In the genomic region with DNA sequence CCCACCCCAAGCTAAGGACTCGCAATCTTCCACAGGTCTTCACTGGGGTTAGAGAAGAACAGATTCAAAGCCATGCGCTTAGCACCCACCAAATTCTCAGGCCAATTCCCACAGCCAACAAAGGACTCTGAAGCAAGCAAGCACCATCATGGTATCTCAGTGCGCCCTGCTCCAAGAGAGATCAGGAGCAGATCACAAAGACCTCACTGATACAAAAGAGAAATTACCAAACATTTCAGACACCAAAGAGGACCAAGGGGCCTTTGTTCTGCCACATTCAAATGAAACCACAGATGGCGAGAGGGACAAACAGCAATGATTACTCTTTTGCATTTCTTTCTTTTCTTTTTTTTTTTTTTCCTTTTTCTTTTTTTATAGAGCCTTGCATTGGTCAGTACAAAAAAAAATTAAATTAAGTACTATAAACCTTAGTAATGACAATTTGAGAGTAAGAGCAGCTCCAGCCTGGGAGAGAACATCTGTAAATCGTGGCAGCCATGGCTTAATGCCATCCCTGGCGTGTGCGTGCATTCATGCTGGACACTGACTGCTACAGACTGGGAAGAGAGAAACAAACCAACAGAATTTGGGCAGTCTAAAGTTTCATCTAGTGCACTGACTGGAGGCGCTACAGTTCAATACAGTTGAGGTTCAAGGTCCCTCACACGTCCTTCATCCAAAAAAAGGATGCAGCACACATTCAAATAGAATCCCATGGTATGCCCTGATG, we compare ENCODE assay signal across 23 mouse cellular contexts.
A peak's percentile ranks its signal among the peaks of the same experiment; 100 is the strongest.
DNase-seq lines count a peak whose midpoint lies in the region; TF ChIP-seq lines count a peak whose summit lies in the region.
"Had no signal": no experiment of that assay in that cellular context is flagged by ENCODE, and none has a peak within 500 bp of the region (broad histone marks: within the 10 kb centered on the region; RNA-seq: fewer than 3 reads in every experiment).

No protein-coding gene starts in this region.

- peaks cover 9% of the 10 kb centered on the region; the same call in 1 of the 2 replicates for H3K4me1 ChIP-seq in cerebellum, adult 2 months (ENCODE audit: control insufficient read depth, insufficient read depth, low read length)
- H3K4me1 ChIP-seq: embryonic facial prominence, embryonic 12.5 days; embryonic facial prominence, embryonic 15.5 days had no signal

- WGBS in cerebellum, adult 2 months: 77% methylated on average over 9 of the region's 9 CpGs

- H3K4me3 ChIP-seq in cerebellum, adult 2 months (replicated peaks; ENCODE audit: insufficient read depth, low read depth, low read length): no peak overlapping the region
- H3K4me3 ChIP-seq: embryonic facial prominence, embryonic 12.5 days; embryonic facial prominence, embryonic 15.5 days; heart, adult 2 months; heart, embryonic 10.5 days; heart, embryonic 13.5 days; hindbrain, embryonic 12.5 days had no signal

- no peak for TF ChIP-seq POLR2A in cerebellum, adult 2 months (IDR thresholded peaks at IDR 0.05; ENCODE audit: borderline replicate concordance, insufficient read depth, low read length)

- intact Hi-C loops in left cerebral cortex, postnatal 10 days (cut with DNase I): loop anchor here (10.0 kb wide), 1 partner anchor 412 kb away; no protein-coding TSS in a partner anchor

- TF ChIP-seq CTCF in cerebellum, adult 2 months (IDR thresholded peaks at IDR 0.05; ENCODE audit: borderline replicate concordance, insufficient read depth, low read depth, low read length): no peak

- H3K27me3 ChIP-seq in cerebellum, adult 2 months (ENCODE audit: control insufficient read depth, insufficient read depth, low read length): no peaks in the 10 kb centered on the region
- H3K27me3 ChIP-seq: embryonic facial prominence, embryonic 12.5 days; embryonic facial prominence, embryonic 15.5 days; heart, embryonic 13.5 days; hindbrain, embryonic 12.5 days had no signal

- H3K27ac ChIP-seq in cerebellum, adult 2 months (ENCODE audit: insufficient read depth, low read length): peak overlapping the region; percentile 26; the same call in 1 of the 2 replicates
- H3K27ac ChIP-seq: embryonic facial prominence, embryonic 12.5 days; embryonic facial prominence, embryonic 15.5 days; heart, adult 2 months; heart, embryonic 10.5 days; heart, embryonic 13.5 days; hindbrain, embryonic 12.5 days had no signal

- no peak for DNase-seq in cerebellum, adult 2 months
- no peak for DNase-seq in cerebellum, adult 11 months
- peak; percentile 53 for DNase-seq in layer of hippocampus, adult 11-12 months (ENCODE audit: low spot score)
- no peak for DNase-seq in layer of hippocampus, postnatal 10 days (ENCODE audit: low spot score in 2 of 2)
- peak; percentile 31 for DNase-seq in left cerebral cortex, adult 11 months (ENCODE audit: low spot score)
- no peak for DNase-seq in left cerebral cortex, postnatal 10 days (ENCODE audit: extremely low spot score in 1 of 2, low spot score in 2 of 2)
- DNase-seq in telencephalon, adult 2 months (ENCODE audit: low read depth, low spot score): peak; percentile 55
- DNase-seq in cerebellum, adult 18-20 months: no peak
- DNase-seq: adrenal gland, adult 8-10 months; adrenal gland, postnatal 25 days; cerebellum, adult 9-10 months; cerebellum, postnatal 14 days; forebrain, postnatal 0 days; gastrocnemius, postnatal 10 days; gastrocnemius, postnatal 36 days; heart, adult 2 months; heart, postnatal 14 days; heart, postnatal 4 days had no signal

Comparison
In these comparisons a context has a peak if more than half of its experiments do, and no peak if none do; other contexts are left out.
1. DNase-seq: peak in layer of hippocampus, adult 11-12 months (single experiment), left cerebral cortex, adult 11 months (single experiment) and telencephalon, adult 2 months (single experiment); none in cerebellum, adult 2 months (0 of 2), cerebellum, adult 11 months (single experiment), layer of hippocampus, postnatal 10 days (0 of 2), left cerebral cortex, postnatal 10 days (0 of 2) and cerebellum, adult 18-20 months (0 of 2).